Mouse (Mus musculus) retina, postnatal 1 day (tissue): Measurements from ENCODE around the gene Gm10352.
"Not testable (repeated sequence)": the region's sequence is repeated elsewhere in the genome, so short reads cannot be mapped to it uniquely, and the experiment has no call there.

Source experiments
- DNase-seq: peaks from one replicate; pipeline ENCODE4 v3.0.0-alpha.2; 2012

Gm10352 gene

GRCm38 (mm10) chrY:2900689-2901088, at the start of gene Gm10352:
Gene Gm10352 (plus strand): TSS chrY:2900989.
- not testable (repeated sequence) for DNase-seq

- DNase-seq = not testable (repeated sequence)
Measured at GRCm38 (mm10) chrY:2932282-2932681, 31.5 kb downstream of the Gm10352 start, which contains the start of gene Gm29289. Gene Gm29289 (plus strand): TSS chrY:2932582.
